Mouse (Mus musculus): ENCODE results near the gene Smagp.

Smagp gene

DNA sequence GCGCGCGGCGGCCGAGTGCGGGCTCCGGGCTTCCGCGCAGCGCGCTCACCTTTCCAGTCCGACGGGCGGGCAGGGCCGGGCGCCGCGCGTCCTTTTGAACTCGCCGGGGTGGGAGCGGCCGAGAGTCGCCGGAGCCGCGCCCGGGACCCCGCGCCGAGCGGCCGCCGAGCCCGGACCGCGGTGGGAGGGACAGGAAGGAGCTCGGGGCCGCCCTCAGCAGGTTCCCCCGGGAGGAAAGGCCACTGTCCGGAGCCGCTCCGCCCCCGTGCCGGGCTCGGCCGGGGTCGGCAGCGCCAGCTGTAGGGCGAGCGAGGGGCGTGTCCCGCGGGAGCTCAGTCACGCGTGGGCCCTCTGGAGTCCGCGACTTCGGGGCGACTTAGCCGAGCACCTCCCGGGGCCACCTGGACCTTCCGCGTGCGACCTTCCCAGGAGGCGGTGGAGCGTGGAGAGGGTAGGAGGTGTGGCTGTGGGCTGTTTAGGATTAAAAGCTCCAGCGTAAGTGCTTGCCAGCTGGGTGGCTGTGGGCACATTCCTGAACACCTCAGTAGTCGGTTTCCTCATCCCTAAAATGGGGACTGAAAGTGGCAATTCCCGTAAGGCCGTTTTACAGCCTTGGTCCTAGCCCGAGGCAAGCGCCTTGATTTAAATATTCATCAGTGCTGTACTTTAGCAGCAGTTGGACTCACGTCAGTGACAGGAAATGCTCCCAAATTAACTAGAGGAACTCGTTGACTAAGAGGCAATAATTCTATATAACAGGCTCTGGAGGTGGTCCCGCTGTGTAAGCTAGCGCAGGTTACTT is at the start of gene Smagp:
Smagp (minus strand) TSS at position 241 of the 802 bp plus-strand sequence.
- DNase-seq (ENCODE audit: low read depth, low spot score): peak; percentile 89

DNA sequence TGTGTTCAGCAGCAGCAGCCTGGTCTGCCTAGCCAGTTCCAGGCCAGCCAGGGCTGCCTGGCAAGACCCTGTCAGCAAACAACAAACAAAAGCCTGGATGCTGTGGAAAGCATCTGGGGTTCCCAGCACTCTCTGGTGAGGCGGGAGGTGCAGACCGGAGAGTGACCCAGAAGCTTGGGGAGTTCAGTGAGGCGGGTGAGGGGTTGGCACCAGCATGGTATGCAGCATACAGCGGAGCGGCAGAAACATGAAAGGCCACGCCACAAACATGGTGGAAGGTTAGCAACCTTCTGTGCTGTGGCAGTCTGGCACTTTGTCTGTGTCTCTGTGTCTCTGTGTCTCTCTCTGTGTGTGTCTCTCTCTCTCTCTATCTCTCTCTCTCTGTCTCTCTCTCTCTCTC is 49.7 kb upstream of the Smagp start:
- no peak for DNase-seq (ENCODE audit: low read depth, low spot score)

DNA sequence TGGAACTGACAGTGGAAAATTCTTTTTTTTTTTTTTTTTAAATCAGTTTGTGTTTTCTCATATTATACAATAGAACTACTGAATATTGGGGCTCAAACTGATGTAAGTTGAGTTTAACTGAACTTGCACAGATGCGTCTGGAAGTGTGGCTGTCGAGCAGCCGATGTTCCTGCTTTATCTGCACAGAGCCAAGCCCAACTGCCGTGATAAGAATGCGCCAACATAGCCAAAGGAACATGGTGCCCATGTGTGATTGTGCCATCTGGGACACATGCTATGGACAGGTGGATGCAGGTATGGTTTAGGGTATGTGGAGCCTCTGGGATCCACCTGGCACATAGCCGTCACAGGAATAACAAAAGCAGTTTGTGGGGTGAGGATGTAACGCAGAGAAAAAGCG is 49.1 kb upstream of the Smagp start:
- DNase-seq (ENCODE audit: low read depth, low spot score): no peak

DNA sequence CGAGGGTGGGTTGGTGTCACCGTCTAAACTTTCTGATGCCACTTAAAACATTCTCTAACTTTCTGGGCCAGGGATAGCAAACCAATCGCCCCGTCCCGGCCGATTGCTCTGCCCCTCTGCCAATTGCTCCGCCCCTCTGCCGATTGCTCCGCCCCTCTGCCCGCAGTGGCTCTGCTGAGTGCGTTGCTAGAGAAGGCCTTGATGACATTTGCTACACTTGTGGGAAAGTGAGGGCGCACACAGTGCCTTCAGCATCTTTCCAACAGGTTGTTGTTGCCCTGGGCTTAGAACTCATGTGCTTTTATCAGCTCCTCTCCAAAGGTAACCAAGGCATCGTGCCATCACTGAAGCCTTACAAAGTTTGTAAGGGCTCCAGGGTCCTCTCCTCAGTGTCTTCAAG is 48.5 kb upstream of the Smagp start:
- peak; percentile 68 for DNase-seq (ENCODE audit: low read depth, low spot score)

DNA sequence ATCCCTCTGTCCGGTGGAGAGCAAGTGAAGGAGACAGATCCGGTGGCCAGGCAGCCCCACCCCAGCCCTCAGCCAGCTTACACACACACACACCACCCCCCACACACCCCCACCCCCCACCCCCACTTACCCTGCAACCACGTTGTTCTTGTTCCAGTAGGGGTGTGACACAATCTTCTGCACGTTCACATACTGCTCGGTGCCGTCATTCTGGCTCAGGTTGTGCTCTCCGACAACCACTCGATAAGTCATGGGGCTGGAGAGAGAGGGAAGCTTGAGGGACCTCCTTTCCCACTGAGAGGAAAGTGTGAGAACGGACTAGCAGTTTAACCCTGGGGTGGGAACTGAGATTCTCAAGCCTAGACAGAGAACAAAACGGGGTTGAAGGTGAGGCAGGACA is 47.7 kb upstream of the Smagp start:
- no peak for DNase-seq (ENCODE audit: low read depth, low spot score)

DNA sequence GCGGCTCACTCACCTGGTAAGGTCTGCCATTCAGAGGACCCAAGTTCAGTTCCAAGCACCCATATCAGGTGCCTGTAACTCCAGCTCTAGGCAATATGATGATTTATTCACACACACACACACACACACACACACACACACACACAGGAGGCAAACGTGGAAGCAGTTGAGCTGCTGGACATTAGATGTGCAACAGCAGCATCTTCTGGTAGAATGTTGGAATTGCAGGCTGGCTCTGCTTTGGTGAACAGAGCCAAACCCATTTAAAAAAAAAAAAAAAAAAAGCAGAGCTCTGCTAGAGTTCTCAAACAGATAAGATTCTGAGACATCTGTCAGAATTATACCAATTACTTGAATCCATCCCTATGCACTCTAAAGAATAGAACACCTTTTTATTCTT is 46.3 kb upstream of the Smagp start:
- DNase-seq (ENCODE audit: low read depth, low spot score): peak; percentile 90

DNA sequence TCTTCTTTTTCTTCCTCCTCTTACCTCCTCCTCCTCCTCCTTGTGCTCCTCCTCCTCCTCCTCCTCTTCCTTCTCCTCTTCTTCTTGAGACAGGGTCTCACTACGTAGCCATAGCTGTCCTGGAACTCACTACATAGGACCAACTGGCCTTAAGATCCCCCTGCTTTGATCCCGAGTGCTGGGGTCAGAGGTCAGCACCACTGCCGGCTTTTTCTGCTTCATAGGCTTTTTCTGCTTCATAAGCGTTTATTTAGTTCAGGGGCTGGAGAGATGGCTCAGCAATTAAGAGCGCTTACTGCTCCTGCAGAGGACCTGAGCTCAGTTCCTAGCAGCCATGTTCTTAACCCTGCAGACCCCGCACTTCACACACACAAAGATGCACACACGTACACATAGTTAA is 45.0 kb upstream of the Smagp start:
- DNase-seq (ENCODE audit: low read depth, low spot score): no peak

DNA sequence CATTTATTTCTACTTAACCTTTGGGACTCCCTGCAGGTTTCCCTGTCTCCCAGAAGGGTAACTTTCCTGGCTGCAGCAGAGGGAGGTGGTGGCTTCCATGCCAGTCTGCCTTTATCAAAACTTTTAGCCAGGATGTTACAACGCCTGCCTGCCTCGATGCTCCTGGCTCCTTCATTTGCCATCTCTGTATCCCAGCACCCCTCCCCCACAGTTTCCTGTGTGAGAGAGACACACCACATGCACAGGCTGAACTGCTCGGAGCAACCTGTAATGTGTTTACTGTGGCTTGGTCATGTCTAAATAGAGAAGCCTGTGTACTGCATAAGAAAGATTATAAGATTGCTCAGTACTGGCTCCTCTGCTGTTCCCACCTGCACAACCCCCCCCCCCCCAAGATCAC is 43.6 kb upstream of the Smagp start:
- DNase-seq (ENCODE audit: low read depth, low spot score): no peak

DNA sequence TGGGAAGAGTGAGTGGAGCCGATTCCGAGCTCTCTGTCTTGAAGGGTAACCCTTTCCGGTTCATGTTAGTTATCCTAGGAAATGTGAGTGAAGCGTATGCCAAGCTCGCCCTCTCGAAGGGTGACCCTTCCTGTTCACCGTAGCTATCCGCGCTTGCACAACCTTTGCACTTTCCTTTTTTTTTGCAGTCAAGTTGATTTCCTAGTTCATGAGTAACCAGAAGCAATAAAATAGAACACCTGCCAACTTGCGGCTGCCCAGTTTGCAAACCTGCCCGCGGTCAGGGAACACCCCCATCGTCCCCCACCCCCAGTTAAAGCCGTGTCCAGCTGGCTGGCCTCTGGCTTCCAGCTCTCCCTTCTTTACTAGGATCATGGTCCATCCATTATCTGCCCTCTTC is 42.3 kb upstream of the Smagp start:
- DNase-seq (ENCODE audit: low read depth, low spot score): no peak

DNA sequence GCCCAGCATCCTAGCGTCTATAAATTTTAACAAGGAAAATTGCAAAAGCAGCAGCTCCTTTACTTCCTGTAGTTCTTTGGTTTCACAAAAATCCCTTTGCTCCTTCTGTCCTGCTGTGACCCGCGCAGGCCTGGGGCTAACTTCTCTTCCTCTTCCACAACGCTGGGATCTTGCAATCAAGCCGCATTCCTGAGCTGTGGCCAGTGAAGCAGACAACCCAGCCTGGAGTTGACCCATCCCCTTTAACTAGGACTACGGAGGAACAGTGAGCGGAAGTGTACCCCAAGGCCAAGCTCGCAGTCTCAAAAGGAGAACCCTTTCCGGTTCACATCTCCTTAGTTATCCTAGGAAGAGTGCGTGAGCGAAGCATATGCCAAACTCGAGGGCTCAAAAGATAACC is 41.8 kb upstream of the Smagp start:
- no peak for DNase-seq (ENCODE audit: low read depth, low spot score)

DNA sequence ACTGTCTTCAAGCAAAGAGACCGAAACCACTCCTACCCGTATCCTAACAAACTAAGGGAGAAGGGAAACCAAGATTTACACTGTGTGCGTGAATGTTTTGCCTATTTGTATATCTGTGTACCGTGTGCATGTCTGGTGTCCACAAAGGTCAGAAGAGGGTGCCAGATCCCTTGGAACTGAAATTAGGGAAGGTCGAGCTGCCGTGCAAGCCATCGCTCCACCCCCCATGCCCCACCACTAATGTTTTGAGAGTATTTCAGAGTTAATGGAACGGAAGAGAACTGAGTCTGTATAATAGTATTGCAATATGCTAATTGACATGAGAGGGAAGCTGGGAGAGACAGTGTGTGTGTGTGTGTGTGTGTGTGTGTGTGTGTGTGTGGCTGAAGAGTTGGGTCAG is 40.9 kb upstream of the Smagp start:
- DNase-seq (ENCODE audit: low read depth, low spot score): no peak

DNA sequence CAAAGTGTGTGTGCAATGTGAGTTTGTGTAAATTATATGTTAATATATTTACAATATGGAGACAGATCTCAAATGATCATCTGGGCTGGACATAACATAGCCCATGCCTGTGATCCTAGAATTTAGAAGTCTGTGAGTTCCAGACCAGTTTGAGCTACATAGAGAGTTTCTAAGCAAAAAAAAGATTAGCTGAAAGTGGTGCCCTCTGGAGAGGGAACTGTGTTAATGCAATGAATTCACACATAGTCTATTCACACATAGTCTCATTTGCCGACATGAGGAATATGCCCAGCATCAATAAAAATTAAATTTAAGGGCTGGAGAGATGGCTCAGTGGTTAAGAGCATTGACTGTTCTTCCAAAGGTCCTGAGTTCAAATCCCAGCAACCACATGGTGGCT is 39.8 kb upstream of the Smagp start:
- DNase-seq (ENCODE audit: low read depth, low spot score): no peak

DNA sequence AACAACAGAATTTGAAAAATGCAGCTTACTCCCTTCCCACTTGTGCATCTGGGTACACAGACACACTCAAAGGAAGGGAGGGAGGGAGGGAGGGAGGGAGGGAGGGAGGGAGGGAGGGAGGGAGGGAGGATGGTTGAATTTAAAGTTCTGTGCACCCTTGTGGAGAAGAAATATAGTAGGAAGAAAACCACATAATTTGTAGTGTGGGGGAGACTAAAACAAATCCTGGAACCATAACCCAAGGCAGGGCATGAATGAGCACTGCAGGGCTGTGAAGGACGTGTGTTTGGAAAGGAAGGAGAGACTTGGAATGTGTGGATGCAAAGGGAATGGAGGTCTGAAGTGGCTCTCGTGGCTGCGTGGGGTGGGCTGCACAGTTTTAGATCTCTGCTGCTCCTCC is 38.7 kb upstream of the Smagp start:
- no peak for DNase-seq (ENCODE audit: low read depth, low spot score)

DNA sequence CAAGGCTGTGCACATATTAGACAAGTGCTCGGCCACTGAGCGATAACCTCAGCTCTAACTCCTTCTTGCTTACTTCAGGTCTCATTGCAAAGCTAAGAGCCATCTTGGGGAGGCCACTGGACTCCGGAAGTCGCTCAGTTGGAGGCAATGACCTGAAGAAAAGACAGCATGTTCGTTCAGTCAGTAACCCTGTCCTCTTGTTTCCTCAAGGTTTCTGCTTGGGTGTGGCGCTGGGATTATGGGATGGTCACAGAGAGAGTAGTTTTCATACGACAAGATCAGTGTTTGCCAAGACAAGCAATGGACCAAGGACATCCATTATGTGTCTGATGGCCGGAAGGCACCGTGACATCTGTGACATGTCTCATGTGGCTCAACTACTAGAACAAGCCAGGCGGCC is 37.8 kb upstream of the Smagp start:
- peak; percentile 57 for DNase-seq (ENCODE audit: low read depth, low spot score)

DNA sequence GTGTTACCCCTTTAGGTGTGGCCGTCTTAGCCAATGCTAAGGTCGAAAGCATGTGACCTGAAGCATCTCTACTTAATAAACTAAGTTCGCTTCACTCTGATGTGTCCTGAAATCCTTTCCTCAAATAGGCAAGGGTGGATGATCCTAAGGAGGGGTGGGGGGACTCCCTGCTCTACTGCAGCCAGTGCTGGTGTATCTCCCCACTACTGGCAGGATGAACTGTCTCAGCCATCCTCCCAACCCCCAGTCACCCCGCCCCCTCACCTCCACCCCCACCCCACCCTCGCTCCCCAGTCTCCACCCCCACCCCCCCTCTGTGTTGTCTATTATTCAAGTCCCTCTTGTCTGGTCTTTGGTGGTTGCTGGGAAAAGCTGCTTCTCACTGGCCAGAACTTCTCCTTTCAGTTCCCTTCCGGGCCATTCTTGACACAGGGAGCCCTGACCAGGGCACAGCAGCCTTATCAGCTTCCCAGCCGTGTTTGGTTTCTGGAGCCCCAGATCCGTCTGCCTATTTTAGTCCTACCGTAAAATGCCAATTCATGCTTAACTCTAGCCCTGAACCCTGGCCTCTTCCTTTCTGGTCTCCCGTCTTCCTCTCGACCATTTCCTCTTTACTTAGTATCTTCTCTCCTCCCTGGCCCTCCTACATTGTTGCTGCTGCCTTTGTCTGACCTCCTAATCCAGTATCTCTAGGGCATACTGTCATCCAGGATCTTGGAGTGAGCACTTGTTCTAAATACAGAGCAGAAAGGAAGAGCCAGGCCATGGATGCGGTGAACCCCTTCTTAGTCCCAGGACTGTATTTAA is 37.0 kb upstream of the Smagp start:
- DNase-seq (ENCODE audit: low read depth, low spot score): peak; percentile 70

DNA sequence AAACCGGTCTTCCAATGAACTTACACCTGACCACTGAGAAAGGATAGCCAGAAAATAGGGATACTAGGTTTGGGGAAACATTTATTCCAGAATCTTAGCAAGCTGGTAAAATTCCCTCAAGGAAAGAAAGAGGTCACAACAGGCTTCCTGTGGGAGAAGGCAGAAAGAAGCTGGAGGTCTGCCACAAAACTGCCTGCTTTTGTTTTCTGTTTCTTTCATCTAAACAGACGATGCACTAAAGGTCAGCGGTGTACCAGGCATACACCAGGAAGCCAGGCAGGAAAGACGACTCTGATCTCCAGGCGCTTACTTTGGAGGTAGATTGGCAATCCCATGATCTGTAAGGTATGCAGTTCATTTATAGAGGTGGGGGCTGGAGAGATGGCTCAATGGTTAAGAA is 34.1 kb upstream of the Smagp start:
- no peak for DNase-seq (ENCODE audit: low read depth, low spot score)

DNA sequence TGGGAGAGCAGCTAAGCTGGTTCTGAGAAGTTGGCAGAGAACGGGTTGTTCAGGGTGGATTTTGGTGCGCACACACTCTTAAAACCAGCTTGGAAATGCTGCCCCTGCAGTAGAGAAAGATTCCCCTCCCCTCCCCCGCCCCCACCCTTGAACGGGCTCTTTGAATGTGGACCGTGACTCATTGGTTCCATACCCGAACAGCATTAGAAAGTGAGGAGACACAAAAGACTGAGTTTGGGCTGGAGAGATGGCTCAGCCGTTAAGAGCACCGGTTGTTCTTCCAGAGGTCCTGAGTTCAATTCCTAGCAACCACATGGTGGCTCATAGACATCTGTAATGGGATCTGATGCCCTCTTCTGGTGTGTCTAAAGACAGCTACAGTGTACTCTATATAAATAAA is 33.3 kb upstream of the Smagp start:
- peak; percentile 41 for DNase-seq (ENCODE audit: low read depth, low spot score)

DNA sequence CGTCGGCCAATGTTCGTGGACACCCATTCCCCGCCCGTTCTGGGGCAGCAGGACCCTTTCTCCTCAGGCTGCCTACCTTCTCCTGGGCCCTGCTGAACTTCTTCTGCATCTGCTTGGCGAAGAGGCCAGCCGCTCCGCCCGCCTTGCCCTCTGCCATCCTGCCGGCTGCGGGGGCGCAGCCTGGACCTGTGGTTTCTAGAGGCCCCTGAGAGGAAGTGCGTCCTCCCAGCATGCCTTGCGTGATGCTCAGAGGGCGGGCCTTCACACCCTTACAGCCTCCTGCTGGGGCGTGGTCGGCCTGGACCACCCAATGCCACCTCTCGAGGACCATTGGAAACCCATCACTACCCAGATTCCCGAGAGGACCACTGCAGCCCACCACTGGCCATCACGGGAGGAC is 32.6 kb upstream of the Smagp start, which contains the start of gene Bin2:
Bin2 (minus strand) TSS at position 217 of the 400 bp plus-strand sequence.
- peak; percentile 71 for DNase-seq (ENCODE audit: low read depth, low spot score)

DNA sequence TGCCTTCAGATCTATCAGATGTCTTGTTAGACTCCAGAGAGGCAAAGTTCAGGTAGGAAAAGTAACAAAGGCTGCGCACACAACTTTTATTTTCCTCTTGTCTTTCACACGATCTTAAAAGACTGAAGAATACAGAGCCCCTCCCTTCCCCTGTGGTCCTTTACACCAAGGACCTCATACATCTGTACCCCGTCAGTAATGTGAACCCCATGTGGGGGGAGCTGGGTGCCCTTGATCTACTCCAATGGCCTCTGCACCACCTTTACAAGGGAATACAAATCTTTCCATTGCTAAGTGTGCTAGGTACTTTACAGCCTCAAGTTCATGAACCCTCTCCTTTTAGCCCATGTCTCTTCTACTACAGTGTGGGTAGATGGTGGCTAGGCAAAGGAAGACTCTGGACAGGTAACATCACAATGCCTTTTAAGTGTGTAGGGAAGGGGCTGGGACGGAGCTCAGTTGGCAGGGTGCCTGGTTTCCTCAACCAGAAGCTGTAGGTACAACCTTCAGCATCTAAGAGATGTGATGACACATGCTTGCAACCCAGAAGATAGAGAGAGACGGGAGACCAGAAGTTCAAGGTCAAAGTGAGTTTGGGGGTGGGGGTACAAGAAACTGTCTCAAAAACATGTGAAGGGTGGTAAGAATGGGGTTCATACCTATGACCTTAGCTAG is 31.3 kb upstream of the Smagp start:
- no peak for DNase-seq (ENCODE audit: low read depth, low spot score)

DNA sequence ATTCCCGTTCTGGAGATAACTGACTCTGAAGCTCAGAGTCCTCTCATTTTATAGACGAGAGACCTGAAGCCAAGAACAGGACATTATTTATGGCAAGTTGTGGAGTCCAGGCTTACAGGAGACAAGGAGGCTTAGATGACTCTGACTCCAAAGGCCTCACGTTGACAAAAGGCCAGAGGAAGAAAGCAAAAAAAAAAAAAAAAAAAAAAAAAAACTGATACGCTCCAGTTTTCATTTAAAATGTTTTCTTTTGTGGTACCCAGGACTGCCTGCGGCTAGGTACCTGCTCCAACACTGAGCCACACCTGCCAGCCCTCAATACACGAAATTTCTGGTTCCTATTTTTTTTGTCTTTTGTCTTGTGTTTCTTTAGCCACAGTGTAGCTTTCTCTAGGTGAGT is 30.7 kb upstream of the Smagp start:
- DNase-seq (ENCODE audit: low read depth, low spot score): no peak

DNA sequence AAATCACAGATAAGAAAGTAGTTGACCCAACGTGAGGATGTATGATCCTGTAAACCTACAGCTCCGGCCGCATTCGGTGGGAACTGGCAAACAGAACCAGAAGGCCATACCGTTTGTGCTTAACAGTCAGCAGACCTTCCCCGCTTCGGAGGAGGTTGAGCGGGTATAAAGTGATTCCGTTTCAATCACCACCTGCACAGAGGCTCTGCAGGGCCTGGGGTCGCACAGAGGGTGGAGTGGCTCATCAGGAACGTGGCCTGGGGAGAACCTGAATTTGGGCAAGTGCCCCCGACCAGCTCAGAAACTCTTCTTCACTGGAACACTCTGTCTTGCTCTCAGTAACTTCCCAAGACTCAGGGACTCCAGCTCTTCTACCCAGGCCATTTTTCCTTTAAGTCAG is 30.1 kb upstream of the Smagp start:
- no peak for DNase-seq (ENCODE audit: low read depth, low spot score)

DNA sequence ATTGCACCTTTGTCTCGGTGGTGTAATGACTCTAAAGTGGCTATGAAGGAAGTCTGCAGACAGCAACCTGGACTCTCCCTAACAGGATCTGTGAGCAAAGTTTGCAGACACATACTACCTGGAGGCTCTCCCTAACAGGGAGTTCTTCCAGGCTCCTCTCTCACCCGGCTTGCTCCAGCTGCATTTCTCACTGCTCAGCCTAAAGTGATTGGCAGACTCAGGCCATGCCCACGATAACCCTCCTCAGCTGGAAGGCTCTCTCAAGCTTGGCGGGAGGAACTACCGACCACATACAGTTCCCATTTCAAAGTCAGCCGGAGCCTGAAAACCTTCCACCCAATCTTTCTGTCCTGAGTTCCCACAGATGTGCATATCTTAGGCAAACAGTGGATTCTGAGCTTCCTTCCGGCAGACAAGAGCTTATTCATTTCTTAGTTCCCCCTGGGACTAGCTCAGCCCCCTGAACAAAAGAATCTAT is 29.5 kb upstream of the Smagp start:
- DNase-seq (ENCODE audit: low read depth, low spot score): peak; percentile 66
